In genomic region chr10:68355471-68356092, GRCm38 (mm10) we compare ENCODE assay signal across 8 mouse cellular contexts.
DNase-seq lines count a peak whose midpoint lies in the region; ATAC-seq and TF ChIP-seq lines count a peak whose summit lies in the region.

No protein-coding gene starts in this region.

- 9% methylated on average over 6 of the region's 6 CpGs for WGBS in lung, embryonic 16.5 days
- WGBS in intestine, embryonic 14.5 days, result 29% methylated on average over 6 of the region's 6 CpGs
- WGBS in small intestine, adult 2 months, result 11% methylated on average over 6 of the region's 6 CpGs

- DNase-seq in frontal cortex, postnatal 14 days (ENCODE audit: low spot score in 2 of 2), result no peak
- DNase-seq in lung, adult 18-20 months, result no peak
- DNase-seq in intestine, embryonic 14.5 days (ENCODE audit: low spot score), result no peak
- no peak for DNase-seq in cerebellum, adult 9-11 months

- H3K9me3 ChIP-seq in lung, embryonic 16.5 days (ENCODE audit: control insufficient read depth, low read length), result no peaks in the 10 kb centered on the region; the same call in 1 of the 2 replicates
- H3K9me3 ChIP-seq in intestine, embryonic 14.5 days (ENCODE audit: control insufficient read depth, low read length), result no peaks in the 10 kb centered on the region

- no peak for TF ChIP-seq POLR2A in small intestine, adult 2 months (IDR thresholded peaks at IDR 0.05; ENCODE audit: low read depth, low read length)

- no peaks in the 10 kb centered on the region for H3K27me3 ChIP-seq in lung, embryonic 16.5 days (ENCODE audit: control insufficient read depth, insufficient read depth, low read depth, low read length)
- H3K27me3 ChIP-seq in intestine, embryonic 14.5 days (replicated peaks; ENCODE audit: control insufficient read depth, insufficient read depth, low read length), result no peaks in the 10 kb centered on the region
- no peaks in the 10 kb centered on the region for H3K27me3 ChIP-seq in small intestine, adult 2 months (ENCODE audit: control insufficient read depth, insufficient read depth, low read length)

- no peak for TF ChIP-seq CTCF in small intestine, adult 2 months (IDR thresholded peaks at IDR 0.05; ENCODE audit: extremely low read depth, insufficient read length, insufficient replicate concordance, low read depth, low read length)

- peak; percentile 29; the same call in 1 of the 2 replicates for ATAC-seq in frontal cortex, adult (ENCODE audit: low TSS enrichment)
- ATAC-seq in lung, embryonic 16.5 days (ENCODE audit: low read depth), result peak; percentile 13
- ATAC-seq in intestine, embryonic 14.5 days (replicated peaks; ENCODE audit: low FRiP score, low TSS enrichment, low read depth), result no peak
- ATAC-seq in megakaryocyte progenitor cell, adult 5-6 weeks (replicated peaks; ENCODE audit: poor library complexity), result no peak

- H3K4me1 ChIP-seq in lung, embryonic 16.5 days (replicated peaks; ENCODE audit: control insufficient read depth, insufficient read depth, low read length), result peaks cover 14% of the 10 kb centered on the region
- H3K4me1 ChIP-seq in intestine, embryonic 14.5 days (replicated peaks; ENCODE audit: control insufficient read depth, insufficient read depth, low read length), result peaks cover 27% of the 10 kb centered on the region
- 0 out of 2 replicates have a peak, but pooled peaks cover 2% of the 10 kb centered on the region for H3K4me1 ChIP-seq in small intestine, adult 2 months (ENCODE audit: control insufficient read depth, insufficient read depth, insufficient read length, low read length)

- peak overlapping the region; percentile 81 for H3K27ac ChIP-seq in lung, embryonic 16.5 days (ENCODE audit: low read length)
- H3K27ac ChIP-seq in intestine, embryonic 14.5 days (ENCODE audit: low read depth), result peak overlapping the region; percentile 70; the same call in 1 of the 2 replicates
- peak overlapping the region; percentile 61 for H3K27ac ChIP-seq in small intestine, adult 2 months (ENCODE audit: insufficient read depth, low read depth, low read length)

- no peak overlapping the region for H3K9ac ChIP-seq in lung, embryonic 16.5 days (ENCODE audit: low read length)
- 0 out of 2 replicates have a peak overlapping the region, but pooled peaks have one; percentile 16 for H3K9ac ChIP-seq in intestine, embryonic 14.5 days (ENCODE audit: low read length)

- H3K36me3 ChIP-seq in lung, embryonic 16.5 days (ENCODE audit: control insufficient read depth, insufficient read depth, low read length), result no peaks in the 10 kb centered on the region
- no peaks in the 10 kb centered on the region for H3K36me3 ChIP-seq in intestine, embryonic 14.5 days (ENCODE audit: control insufficient read depth, insufficient read depth, low read length)
- no peaks in the 10 kb centered on the region for H3K36me3 ChIP-seq in small intestine, adult 2 months (ENCODE audit: control insufficient read depth, insufficient read depth, low read length)

- peak overlapping the region; percentile 37 for H3K4me2 ChIP-seq in lung, embryonic 16.5 days (ENCODE audit: low read depth, low read length)
- peak overlapping the region; percentile 21; the same call in 1 of the 2 replicates for H3K4me2 ChIP-seq in intestine, embryonic 14.5 days (ENCODE audit: low read length)

- no peak overlapping the region for H3K4me3 ChIP-seq in lung, embryonic 16.5 days (ENCODE audit: low read length)
- no peak overlapping the region for H3K4me3 ChIP-seq in intestine, embryonic 14.5 days (ENCODE audit: low read depth, low read length)
- no peak overlapping the region for H3K4me3 ChIP-seq in small intestine, adult 2 months (ENCODE audit: low read depth, low read length)

Comparison
In these comparisons a context has a peak if more than half of its experiments do, and no peak if none do; other contexts are left out.
1. ATAC-seq: peak in frontal cortex, adult (single experiment) and lung, embryonic 16.5 days (single experiment); none in intestine, embryonic 14.5 days (single experiment) and megakaryocyte progenitor cell, adult 5-6 weeks (single experiment).
2. Peak in every context shown above with its lines, with median percentiles within 50 percentile points of each other: H3K27ac ChIP-seq.